Mouse (Mus musculus) adrenal gland, postnatal 36 days (tissue): ENCODE measurements at regions not wholly inside any gene's neighbourhood (a gene's known extent, or its start where the extent isn't known, plus 50 kb on each side); places are given as distances from the start of the nearest gene placed in this dataset.

Experiments used
- DNase-seq, 2 experiments: peaks; one replicate each; pipeline ENCODE4 v3.0.0; 2021; ENCODE audit warnings: mixed read lengths in 1 of 2

DNA sequence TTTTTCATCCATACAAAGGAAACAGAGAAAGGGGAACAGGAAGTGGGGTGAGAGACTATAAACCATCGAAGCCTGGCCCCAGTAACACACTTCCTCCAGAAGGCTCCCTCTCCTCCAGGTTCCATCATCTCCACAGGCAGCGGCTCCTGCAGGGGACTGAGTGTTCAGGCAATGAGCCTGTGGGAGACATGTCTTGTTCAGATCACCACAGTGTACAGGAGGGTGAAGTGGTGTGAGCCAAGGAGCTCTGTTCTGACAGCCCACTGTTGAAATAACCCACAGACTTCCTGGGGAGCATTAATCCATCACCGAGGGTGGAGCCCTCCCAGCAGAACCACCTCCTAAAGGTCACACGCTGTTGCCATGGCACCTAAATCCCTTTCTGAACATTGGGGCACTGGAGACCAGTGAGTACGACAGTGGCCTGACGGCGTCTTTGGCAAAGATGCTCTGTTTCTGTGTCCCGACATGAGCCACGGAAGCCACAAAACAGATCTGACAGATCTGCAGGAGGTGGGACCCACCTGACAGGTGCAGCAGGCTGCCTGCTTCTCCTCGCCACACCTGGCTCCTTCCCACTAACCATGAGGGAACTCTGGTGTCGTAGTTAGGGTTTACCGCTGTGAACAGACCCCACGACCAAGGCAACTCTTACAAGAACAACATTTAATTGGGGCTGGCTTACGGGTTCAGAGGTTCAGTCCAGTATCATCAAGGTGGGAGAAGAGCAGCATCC, 60.9 kb downstream of the Psmg1 start:
- DNase-seq, result no peak

DNA sequence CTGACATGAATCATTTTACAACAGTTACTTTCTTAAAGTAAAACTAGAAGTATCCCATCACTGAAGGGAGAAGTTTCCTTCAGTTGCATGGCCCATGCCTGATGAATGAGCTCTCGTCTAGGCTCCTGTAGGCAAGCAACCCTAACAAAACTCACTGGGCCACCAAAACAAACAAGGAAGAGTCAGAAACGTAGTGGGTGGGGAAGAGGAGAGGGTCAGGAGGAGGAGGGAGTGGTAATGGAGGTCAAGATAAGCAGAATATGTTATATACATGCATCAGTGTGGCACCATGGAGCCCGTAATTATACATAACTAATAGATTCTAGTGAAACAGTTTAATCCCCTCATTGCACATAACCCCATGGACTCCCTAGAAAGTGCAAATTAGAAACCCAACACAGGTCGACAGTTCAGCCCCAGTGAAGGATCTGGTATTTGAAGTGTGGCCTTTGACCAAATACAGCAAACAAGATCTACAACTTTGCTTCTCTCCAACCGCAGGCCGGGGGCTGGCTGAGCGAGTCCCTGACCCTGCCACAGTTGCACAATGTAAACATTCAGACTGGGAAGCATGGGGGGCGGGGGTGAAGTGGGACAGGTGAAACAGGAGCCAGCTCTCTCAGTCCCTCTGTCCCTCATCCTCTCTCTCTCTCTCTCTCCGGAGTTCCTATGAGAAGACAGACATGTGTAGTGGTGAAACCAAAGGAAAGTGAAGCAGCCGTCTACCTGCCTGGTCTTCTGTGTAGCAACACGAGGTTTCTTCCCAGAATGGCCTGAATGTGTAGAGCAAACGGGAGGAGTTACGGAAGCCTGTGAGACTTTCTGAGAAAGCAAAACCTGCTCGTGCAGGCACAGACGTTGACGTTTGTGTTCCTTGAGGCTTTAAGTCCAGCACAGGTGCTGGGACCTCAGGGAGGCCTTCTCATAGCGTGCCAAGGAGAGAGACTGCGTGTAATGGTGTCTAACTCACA, 62.2 kb downstream of the Psmg1 start:
- no peak for DNase-seq

DNA sequence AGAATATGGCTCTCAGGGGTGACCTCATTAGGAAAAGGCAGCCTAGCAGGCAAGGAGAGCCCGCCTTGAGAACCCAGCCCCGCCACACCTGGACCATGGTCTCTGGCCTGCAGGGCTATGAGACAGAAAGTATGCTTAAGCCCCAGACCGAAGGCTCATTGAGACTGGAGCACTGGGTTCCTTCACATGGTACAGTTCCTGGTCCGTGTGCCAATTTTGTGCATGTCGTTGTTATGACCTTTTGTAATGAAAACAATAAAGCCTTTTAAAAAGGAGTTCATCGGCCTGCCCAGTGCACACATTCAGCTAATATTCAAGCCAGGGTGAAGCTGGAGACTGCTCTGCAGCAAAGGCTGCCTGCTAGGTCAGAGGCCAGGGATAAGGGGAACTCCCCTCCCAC, 64.2 kb downstream of the Psmg1 start:
- no peak for DNase-seq

DNA sequence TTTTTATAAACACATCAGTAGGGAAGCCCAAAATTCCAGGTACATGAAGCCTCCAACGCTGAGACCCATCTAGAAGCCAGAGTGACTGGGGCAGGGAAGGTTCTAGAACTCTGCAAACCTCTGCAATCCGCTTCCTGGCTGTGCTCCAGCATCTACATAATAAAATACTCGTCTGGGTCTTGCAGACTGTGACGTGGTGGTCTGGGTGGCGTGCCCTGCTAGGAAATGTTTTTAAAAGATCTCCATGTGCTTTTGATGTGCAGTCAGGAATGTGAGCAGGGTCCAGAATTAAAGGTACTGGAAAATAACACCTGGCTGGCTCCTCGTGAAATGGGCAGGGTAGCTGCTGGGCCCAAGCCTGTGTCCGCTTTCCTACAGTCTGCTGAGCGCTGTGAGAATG, 66.0 kb downstream of the Psmg1 start:
- DNase-seq, result no peak

DNA sequence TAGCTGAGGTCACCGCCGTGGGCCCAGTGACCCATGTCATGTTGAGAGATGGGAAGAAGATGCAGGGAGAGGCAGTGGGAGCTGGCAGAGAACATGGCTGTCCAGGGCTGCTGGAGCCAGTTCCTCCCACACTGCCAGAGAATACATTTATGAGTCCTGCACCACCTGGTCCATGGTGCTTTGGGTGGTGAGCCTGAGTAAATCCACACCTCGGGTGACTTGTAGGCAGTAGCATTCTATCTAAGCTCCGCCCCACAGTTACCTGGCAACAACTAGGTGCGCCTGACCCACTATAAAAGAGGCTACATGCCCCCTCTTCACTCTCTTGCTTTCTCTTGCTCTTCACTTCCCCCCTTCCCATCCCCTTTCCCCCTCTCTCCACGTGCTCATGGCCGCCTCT, 66.8 kb downstream of the Psmg1 start:
- no peak for DNase-seq

DNA sequence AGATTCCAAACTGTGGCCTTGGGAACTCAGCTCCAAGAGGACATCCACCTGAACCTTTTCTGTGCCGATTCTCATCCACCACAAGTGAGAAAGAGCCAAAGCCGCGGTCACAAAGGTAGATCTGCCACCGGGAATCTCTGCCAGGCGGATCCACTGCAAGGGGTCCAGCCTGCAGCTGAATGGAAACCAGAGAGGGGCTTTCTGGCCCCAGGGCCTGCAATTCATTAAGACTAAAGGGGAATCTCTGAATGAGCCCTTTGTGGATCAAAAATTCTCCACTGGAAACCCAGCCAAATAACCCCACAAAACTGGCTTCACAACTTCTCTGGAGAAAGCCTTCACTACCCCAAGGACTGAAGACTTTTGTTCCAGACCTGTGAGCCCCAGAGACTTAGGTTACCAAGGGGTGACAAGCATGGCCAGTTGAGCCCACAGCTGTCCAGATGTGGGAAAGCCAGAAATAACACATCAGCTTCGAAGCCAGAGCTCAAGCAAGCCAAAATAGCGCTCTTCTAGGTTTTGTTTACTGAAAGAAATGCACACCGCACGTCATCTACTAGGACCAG, 68.3 kb downstream of the Psmg1 start:
- DNase-seq, result no peak

DNA sequence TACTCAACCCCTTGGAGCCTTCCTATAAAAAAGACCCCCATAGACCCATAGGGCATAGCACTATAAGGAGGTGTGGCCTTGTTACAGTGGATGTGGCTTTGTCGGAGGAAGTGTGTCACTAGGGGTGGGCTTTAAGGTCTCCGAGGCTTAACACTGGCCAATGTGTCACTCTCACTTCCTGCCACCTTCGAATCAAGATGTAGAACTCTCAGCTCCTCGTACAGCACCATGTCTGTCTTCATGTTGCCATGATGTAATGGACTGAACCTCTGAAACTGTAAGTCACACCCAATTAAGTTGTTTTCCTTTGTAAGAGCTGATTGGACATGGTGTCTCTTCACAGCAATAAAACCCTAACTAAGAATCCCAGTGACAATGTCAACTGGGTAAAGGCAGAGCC, 69.6 kb downstream of the Psmg1 start:
- DNase-seq, result no peak

DNA sequence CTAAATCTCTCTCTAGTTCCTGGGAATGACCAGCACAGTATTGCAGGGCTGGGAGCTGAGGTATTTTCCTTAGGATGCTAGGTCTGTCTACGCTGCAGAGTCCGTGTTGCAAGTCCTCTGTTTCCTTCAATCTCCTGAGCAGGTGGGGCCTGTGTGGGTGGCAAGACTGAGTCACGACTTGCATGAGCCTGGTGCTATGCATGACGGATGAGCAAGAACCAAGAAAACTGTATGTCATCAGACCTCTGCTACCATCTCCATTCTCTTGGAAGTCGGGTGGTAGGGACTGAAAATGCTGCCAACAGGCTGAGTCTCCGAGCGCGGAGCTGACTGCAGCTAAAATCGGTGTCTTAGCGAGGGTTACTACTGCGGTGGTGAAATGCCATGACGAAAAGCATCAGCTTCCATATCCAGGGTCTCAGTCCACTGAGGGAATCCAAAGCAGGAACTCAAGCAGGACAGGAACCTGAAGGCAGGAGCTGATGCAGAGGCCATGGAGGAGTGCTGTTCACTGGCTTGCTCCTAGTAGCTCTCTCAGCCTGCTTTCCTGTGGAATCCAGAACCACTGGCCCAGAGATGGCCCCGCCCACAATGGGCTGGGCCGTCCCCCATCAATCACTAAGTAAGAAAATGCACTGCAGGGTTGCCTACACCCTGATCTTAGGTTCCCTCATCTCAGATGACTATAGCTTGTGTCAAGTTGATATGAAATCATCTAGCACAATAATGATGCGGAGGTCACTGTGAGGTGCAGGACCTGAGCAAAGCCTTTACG, 71.9 kb downstream of the Psmg1 start:
- peak; percentile 24 to 26 for DNase-seq

DNA sequence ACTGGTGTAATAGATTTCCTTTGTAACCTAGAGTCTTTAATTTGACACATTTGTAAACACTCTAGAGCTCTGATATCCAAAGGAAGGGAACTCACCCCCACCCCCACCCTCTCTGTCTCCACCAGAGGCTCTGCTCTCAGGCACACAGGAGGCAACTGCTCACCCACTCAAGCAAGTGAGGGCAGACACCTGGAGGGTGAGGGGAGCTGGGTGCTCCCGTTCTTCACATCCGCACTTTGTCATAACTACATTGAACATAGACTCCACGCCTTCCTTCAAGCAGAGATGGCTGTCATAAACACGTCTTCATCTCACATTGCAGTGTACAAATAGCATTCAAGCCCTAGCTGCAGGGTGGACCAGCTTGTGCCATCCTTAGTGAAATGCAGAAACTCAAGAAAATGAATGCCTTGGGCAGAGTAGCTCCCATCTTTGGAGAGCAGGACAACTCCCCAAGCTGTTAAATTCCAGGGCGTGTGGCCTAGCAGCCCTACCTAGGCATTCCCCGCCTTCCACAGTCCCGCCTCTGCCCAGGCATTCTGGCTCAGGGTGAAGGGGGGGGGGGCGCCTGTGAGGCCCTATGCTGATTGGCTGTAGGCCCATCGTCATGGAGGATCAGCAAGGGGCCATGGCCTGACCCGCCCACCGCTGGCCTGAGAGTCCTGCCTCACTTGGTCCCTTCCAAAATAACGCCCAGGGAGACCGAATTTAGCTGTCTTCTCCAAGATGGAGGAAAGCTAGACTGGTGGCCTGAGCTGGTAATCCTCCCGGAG, 72.9 kb downstream of the Psmg1 start:
- no peak for DNase-seq

DNA sequence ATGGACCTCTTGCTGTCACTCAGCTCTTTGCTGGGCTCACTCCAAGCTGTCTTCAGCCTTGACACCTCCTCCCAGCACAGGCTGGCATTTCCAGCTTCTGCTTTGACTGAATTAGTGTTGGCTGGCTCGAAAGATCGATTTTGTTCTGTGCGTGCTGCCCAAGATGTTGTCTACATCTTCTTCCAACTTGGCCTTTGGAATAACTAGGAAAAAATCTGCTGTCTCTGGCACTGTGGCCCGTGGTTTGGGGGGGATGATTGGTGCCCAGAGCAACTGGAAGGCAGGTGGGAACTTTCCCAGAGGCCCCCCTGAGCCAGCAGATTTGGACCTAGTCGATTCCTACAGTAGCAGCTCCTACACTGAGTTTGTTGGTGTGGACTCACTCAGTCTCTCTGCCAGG, 76.9 kb downstream of the Psmg1 start:
- no peak for DNase-seq

DNA sequence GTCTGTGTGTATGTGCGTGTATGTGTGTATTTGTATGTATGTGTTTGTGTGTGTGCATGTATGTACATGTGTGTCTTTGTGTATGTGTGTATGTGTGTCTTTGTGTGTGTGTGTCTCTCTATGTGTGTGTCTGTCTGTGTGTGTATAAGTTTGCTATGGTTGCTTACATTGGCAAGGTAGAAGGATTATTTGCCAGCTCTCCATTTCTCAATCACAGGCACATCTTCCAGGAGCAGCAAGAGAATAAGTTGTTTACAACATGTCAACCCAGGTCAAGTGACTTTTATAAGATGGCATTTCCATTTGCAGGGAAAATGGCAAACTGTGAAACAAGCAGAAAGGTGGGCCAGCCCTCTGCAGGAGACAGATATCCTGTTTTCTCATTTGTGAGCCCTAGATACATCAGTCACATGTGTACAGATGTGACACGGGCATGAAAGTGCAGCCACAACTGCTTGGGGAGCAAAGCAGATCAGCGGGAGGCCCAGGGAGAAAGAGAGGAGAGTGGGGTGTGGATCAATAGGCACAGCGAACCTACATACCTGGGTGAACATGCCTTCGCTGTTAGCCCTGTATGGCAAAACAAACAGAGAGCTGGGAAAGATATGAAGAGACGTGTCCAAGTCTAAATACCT, 86.1 kb downstream of the Psmg1 start:
- no peak for DNase-seq

DNA sequence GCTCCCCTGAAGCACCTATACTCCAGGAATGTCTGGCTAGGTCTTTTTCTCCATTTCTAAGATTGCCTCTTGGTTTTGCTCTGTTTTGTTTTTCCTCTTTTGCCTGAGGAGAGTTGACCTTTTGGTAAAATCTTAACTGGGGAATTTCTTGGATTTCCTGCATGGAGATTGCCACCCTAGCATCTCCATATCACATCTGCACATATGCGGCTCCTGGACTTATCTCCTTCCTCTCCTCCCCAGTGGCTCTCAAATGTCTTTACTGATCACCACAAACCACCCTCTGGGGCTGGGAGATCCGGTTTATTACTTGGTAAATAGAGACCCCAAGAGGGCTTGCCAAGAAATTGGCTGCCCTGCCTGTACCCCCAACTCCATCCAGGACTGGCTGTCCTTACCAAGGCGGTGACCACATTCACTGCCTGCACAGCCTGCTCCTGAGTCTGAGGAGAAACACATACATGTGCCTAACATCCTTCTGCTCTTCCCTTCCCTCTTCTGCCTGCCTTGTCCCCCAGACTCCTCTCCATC, 87.3 kb downstream of the Psmg1 start:
- peak in 1 of 2 experiments; percentile 12 for DNase-seq

DNA sequence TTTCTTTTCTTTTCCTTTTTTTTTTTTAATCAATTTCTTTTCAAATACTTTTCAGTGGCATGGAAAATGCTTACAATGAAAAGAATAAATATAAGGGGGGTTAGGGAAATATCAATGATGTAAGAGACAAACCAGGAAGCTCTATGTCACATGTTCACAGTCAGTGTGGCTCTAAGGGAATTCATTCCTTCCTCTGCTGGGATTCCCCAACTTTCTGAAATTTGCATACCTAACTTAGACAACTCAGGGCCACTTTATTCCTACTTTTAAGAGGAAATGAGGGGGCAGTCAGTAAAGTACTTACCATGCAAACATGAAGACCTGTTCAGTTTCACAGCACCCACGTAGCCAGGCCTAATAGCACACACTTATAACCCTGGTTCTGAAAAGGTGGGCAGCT, 88.6 kb downstream of the Psmg1 start:
- no peak for DNase-seq

DNA sequence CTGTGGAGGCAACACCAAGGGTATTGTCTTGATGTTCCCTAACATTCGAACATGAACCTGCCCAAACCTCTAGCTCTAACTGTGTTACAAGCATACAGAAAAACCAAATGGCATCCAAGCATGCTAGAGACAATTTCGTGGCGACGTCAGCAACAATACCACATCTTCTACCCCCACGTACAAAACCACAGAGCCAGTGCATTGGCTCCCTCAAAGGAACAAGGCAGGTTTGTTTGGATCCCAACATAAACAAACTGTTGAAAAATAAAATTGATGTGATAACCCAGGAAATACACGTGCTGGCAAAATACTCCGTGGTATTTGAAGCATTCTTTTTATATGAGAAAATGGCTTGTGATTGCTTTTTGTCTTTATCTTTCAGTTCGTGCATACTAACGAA, 89.4 kb downstream of the Psmg1 start:
- no peak for DNase-seq

DNA sequence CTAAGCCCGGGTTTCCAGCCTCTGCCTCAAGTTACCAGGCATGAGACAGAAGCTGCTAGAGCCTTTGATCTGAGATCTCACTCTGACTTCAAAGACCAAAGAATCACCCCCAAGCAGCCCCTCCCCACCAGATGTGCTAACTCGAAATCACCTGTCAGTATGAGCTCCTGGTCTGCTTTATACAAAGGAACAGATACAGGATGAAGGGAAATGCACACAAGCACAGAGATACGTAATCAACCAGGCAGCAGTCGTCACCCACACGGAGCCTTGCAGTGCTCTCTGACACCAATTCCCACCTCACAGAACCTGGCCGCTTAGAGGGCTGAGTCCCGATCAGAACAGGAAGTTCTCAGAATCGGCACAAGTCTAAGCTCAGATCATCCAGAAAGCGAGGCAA, 90.6 kb downstream of the Psmg1 start:
- DNase-seq, result no peak

DNA sequence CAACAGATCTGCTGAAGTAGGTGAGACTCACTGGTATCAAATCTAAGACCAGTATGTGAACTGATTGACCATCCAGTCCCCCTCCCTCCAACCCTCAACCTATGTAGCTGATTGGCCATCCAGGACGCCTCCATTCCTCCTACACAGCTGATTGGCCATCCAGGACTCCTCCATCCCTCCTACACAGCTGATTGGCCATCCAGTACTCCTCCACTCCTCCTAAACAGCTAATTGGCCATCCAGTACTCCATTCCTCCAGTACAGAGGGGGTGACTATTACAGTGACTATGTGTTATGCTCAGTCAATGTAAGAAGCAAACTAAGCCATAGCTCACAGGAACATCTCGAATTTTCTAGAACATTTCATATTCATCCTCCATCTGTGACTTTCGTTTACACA, 91.1 kb downstream of the Psmg1 start:
- no peak for DNase-seq

DNA sequence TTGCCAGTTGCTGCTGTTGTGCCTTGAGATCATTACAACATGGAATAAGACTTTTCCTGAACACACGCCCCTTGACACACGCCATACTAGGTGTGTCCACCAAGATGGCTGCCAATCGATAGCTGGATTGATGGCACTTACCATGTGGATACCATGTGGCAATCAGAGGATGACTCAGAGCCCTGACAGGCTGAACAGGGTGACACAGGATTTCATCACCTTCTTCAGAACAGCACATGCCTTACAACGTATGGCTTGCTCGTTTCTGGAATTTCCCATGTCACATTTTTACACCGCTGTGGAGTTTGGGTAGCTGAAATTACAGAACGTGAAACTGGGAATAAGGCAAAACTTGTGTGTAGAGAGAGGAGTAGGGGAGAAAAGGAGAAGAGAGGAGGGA, 92.9 kb downstream of the Psmg1 start:
- DNase-seq, result no peak

DNA sequence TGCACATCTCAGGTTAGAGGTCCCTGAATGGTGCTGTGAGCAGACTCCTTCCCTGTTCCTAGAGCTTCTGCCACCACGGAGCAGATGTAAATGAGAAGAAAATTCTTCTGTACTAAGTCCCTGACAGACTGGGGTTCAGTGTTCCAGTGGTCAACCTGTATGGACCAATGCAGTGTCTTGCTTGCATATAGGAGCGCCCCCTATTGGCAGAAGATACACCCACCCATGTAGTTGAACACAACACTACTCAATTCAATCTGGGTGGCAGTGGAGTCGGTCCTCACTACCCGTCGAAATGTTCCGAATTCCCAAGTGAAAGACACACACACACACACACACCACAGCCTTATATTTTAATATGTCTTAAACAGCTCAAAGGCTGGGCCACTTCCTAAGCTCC, 94.6 kb downstream of the Psmg1 start:
- DNase-seq, result no peak

DNA sequence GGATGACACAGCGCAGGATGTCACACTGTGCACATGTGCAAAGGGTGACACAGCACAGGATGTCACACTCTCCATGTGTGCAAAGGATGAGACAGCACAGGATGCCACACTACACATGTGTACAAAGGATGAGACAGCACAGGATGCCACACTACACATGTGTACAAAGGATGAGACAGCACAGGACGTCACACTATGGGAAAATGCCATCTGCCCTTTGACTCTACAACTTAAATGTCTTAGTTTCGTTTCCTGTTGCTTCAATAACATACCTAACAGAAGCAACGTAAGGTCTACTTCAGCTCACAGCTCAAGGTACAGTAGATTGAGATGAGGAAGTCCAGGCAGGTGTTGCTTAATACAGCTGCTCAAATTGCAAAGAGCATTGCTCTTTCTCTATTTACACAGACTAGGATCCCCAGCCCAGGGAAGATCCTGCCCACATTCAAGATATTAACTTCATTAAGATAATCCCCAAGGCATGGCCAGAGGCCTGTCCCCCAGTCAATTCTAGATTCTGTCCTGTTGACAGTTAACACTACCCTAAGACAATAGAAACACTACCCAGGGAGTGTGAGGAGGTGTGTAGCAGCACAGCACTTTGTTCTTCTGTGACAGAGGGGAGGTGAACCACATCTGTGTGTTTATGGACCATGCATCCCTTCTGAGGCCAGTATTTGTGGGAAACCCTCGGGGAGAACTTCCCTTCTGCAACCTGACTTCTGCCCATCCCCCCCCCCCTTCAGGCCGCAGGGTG, 97.0 kb downstream of the Psmg1 start:
- no peak for DNase-seq

DNA sequence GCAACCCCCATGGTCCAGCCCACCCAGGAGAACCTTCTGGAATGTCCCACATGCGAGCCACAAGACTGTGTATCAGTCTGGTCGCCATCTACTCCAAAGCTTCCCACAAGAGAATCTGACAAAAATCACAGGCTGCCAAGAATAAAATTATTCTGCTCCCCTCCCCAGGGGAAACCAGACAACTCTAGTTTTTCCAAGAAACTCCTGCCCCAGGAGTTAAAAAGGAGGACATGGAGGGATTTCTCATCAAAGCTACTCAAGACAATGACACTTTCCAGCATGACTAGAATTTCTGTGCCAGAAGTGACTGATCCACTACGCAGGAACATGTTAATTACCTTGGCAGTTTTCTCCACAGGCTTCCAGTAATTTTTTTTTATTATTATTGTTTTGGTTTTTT, 98.4 kb downstream of the Psmg1 start:
- DNase-seq, result no peak
